Mouse (Mus musculus) inflammation-experienced regulatory T-cells, adult 16 weeks (primary cell): Measurements from ENCODE around the gene Padi3. TPM values are rescaled to one million over a fixed set of nuclear protein-coding genes. Genes with fewer than 3 reads are reported as not detected.

Experiments used
- polyA plus RNA-seq: library from polyadenylated mRNA; unstranded; fragments of 100-300 nt; shearing (Covaris generic); gene quantifications from one replicate; pipeline ENCODE4 v1.2.1, GENCODE M21; 2017

Gene Padi3
- polyA plus RNA-seq: not detected

DNA sequence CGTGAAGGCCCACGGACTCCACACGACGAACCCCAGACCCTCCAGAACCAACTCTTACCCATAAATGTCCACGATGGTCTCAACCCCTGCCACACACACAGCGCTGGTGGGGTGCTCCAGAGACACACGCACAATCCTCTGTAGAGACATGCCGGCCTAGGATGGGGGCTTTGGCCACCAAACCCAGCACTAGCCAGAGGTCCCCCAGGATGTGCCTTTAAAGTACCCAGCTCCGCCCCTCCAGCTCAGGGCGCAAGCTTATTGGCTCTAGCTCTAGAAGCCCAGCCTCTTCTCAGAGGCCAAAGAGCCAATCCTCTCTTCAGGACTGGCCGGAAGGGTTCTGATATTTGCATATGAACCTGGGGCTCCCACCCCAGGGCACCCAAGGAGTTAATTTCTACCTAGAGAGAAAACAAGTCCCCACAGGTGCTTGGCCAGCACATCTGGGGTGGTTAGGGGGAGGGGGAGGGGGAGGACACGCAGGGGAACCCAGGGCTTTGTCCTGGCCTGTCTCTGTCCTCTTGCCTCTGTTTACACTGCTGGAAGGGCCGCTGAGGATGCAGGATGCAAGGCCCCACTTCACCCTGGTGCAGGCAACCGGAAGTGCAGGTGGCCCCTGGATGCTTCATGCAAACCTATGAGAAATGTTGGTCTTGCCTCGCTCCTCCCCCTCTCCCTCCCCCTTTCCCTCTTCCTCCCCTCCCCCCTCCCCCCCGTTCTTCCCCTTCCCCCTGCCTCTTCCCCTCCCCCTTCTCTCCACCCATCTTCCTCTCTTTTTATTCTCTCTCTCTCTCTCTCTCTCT, at the start of gene Padi3:
Gene Padi3, minus strand, starts transcription at position 191 of the 803 bp plus-strand sequence.

GRCm38 (mm10) chr4:140845666-140846065, 35.2 kb upstream of the Padi3 start, which contains the start of gene Padi1:
Padi1 (minus strand) TSS chr4:140845778.

DNA sequence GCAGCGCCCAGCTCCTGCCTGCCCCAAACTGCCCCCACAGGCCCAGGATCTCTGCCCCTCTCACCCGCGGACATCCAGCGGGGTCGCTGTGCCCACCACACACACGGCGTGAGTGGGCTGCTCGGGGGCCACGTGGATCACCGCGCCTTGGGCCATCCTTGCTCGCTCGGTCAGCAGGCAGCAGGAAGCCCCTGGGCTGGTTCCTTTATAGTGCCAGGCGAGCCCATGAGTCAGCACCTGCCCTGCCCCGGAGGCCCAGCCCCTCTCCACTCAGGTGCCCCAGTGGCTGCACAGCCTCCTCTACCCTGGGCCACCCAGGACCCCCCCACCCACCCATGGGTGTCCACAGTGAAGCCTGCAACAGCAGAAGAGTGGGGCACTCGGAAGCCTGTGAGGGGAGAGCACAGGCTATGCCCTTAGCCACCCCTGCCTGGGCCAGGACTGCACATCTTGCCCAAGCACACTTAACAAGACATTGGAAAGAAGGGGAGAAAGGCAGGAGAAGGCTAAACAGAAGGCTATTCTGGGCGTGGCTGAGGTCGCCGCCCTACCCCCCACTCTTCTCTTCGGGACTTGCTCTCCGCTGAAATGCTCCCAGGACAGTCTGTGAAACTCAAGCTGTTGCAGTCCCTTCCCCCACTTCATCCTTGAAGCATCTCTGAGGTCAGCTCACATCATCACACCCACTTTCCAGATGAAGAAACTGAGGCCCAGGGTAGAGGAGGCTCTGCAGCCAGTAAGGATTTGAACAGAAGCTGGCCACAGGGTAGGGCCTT, 36.2 kb downstream of the Padi3 start, which contains the start of gene Padi4:
Gene Padi4, minus strand, starts transcription at position 212 of the 776 bp plus-strand sequence.

DNA sequence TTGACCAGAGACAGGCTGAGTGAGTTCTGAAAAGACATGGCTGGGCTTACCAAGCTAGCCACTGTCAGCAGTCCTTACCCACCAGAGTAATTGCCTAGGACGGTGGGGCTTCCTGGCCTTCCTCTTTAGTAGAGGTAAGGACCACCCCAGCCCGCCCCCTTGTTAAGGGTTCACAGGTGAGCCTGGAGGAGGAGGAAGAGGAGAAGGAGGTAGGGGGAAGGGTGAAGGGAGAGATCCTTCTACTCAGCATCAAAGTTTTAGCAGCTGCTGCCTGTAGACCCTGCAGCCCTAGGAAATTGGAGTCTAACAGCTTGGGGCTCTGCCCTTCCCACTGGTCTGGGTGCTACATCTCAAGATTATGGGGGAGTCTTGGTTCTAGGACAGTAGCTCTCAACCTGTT, 67.9 kb downstream of the Padi3 start, which contains the start of gene Padi6:
Gene Padi6, minus strand, starts transcription at position 101 of the 400 bp plus-strand sequence.

Other genes with a start within 250 kb of the Padi3 start
- gene Arhgef10l, start 144.6 kb downstream of the Padi3 start, polyA plus RNA-seq: 0.24 TPM
- gene Rcc2, start 110.1 kb downstream of the Padi3 start, polyA plus RNA-seq: 8.1 TPM
- not detected for gene Padi6, start 68.0 kb downstream of the Padi3 start, polyA plus RNA-seq
- 2.1 TPM for gene Padi4, start 36.4 kb downstream of the Padi3 start, polyA plus RNA-seq
- 0.28 TPM for gene Padi1, start 35.1 kb upstream of the Padi3 start, polyA plus RNA-seq
- gene Padi2, start 95.7 kb upstream of the Padi3 start, polyA plus RNA-seq: 18.4 TPM
- gene Sdhb, start 150.6 kb upstream of the Padi3 start, polyA plus RNA-seq: 302 TPM
- 12.8 TPM for gene Atp13a2, start 176.2 kb upstream of the Padi3 start, polyA plus RNA-seq
- gene Mfap2, start 199.8 kb upstream of the Padi3 start, polyA plus RNA-seq: not detected
- gene Crocc, start 249.9 kb upstream of the Padi3 start, polyA plus RNA-seq: 0.65 TPM